Mouse (Mus musculus): ENCODE results near the gene 4930426L09Rik. TPM values are rescaled to one million over a fixed set of nuclear protein-coding genes. Genes with fewer than 3 reads are reported as not detected.

Gene 4930426L09Rik
- total and polyA plus RNA-seq, 3 experiments = 0.18 TPM; not detected in 2

- Histone ChIP-seq H3K79me2 (replicated peaks; ENCODE audit: control insufficient read depth, insufficient read depth, low read length) (no peaks in the 10 kb centered on the region), H3K27me3 (ENCODE audit: control insufficient read depth, insufficient read depth, low read length) (no peaks in the 10 kb centered on the region), H3K4me1 (ENCODE audit: control insufficient read depth, insufficient read depth, low read length) (peaks cover 6% of the 10 kb centered on the region), H3K9ac (ENCODE audit: low read depth, low read length) (no peak overlapping the region), H3K36me3 (ENCODE audit: control insufficient read depth, insufficient read depth, low read length) (no peaks in the 10 kb centered on the region), H3K27ac (no peak overlapping the region), H3K4me3 (no peak overlapping the region)
- intact Hi-C loops (cut with DNase I) = no loop called here
- WGBS = 64% methylated on average over 4 of the region's 4 CpGs
- DNase-seq = no peak
- no peak for TF ChIP-seq EP300 (IDR thresholded peaks at IDR 0.05; ENCODE audit: insufficient read depth, low read depth, low read length)
- TF ChIP-seq CTCF (IDR thresholded peaks at IDR 0.05) = no peak
- no peak for TF ChIP-seq POLR2A (IDR thresholded peaks at IDR 0.05; ENCODE audit: insufficient read depth, low read depth, low read length)
Measured at GRCm38 (mm10) chr2:18974882-18975645, 23.1 kb upstream of the 4930426L09Rik start.

DNA sequence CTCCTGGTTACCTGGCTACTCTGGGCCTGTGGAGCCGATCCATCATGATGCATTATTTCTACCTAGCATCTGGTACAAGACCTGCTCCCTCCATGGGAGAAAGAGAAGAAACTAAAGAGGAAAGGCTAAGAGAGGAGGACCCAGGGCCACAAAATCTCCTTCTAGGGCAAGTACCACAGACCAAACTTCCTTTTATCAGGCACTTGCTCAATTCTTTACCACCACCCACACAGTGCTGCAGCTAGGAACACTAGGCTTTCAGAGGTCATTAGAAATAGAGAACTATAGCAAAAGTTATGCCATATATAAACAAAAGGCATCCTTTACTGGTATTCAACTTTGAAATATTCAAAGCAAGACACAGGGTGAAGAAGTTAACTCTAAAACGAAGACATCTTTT, 22.0 kb upstream of the 4930426L09Rik start:
- H3K4me3 ChIP-seq = no peak overlapping the region
- H3K27ac ChIP-seq = no peak overlapping the region
- H3K4me1 ChIP-seq (ENCODE audit: control insufficient read depth, insufficient read depth, low read length) = peaks cover 6% of the 10 kb centered on the region
- TF ChIP-seq CTCF (IDR thresholded peaks at IDR 0.05) = no peak
- no peaks in the 10 kb centered on the region for H3K27me3 ChIP-seq (ENCODE audit: control insufficient read depth, insufficient read depth, low read length)
- H3K9ac ChIP-seq (ENCODE audit: low read depth, low read length) = no peak overlapping the region
- no peak for DNase-seq
- no peaks in the 10 kb centered on the region for H3K36me3 ChIP-seq (ENCODE audit: control insufficient read depth, insufficient read depth, low read length)
- intact Hi-C loops (cut with DNase I) = no loop called here
- 84% methylated on average over 2 of the region's 2 CpGs for WGBS
- peaks cover 2% of the 10 kb centered on the region; the same call in 1 of the 2 replicates for H3K79me2 ChIP-seq (replicated peaks; ENCODE audit: control insufficient read depth, insufficient read depth, low read length)

GRCm38 (mm10) chr2:18977201-18977805, 20.8 kb upstream of the 4930426L09Rik start:
- peaks cover 4% of the 10 kb centered on the region; the same call in 1 of the 2 replicates for H3K79me2 ChIP-seq (replicated peaks; ENCODE audit: control insufficient read depth, insufficient read depth, low read length)
- H3K36me3 ChIP-seq (ENCODE audit: control insufficient read depth, insufficient read depth, low read length) = no peaks in the 10 kb centered on the region
- H3K4me3 ChIP-seq = no peak overlapping the region
- no peak overlapping the region for H3K27ac ChIP-seq
- no peak overlapping the region for H3K9ac ChIP-seq (ENCODE audit: low read depth, low read length)
- 52% methylated on average over 10 of the region's 10 CpGs for WGBS
- no peak for TF ChIP-seq POLR2A (IDR thresholded peaks at IDR 0.05; ENCODE audit: insufficient read depth, low read depth, low read length)
- TF ChIP-seq EP300 (IDR thresholded peaks at IDR 0.05; ENCODE audit: insufficient read depth, low read depth, low read length) = no peak
- no peak for TF ChIP-seq CTCF (IDR thresholded peaks at IDR 0.05)
- intact Hi-C loops (cut with DNase I) = no loop called here
- H3K4me1 ChIP-seq (ENCODE audit: control insufficient read depth, insufficient read depth, low read length) = peaks cover 6% of the 10 kb centered on the region
- DNase-seq = no peak
- H3K27me3 ChIP-seq (ENCODE audit: control insufficient read depth, insufficient read depth, low read length) = no peaks in the 10 kb centered on the region

DNA sequence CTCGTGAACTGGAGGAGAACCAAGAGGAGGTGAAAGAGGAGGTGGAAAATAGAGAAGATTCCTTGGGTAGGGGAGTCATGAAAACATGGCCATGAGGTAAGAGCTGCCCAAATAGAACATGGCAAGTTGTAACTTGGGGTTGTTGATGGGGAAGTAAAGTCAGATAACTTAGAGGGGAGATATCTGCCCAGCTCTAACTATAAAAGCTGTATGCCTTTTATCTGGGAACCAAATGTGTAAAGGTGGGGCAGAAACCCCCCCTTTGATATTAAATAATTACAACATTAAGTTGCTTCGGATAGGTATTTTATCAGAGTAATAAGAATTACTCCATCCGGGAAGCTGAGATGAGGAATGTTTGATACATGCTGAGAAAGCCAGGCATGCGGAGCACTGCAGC, 19.1 kb upstream of the 4930426L09Rik start:
- Histone ChIP-seq H3K36me3 (ENCODE audit: control insufficient read depth, insufficient read depth, low read length) (no peaks in the 10 kb centered on the region), H3K27me3 (ENCODE audit: control insufficient read depth, insufficient read depth, low read length) (no peaks in the 10 kb centered on the region), H3K9ac (ENCODE audit: low read depth, low read length) (no peak overlapping the region), H3K27ac (no peak overlapping the region), H3K4me3 (no peak overlapping the region), H3K4me1 (ENCODE audit: control insufficient read depth, insufficient read depth, low read length) (peaks cover 7% of the 10 kb centered on the region), H3K79me2 (replicated peaks; ENCODE audit: control insufficient read depth, insufficient read depth, low read length) (peaks cover 6% of the 10 kb centered on the region; the same call in 1 of the 2 replicates)
- TF ChIP-seq EP300 (IDR thresholded peaks at IDR 0.05; ENCODE audit: insufficient read depth, low read depth, low read length) (no peak), POLR2A (IDR thresholded peaks at IDR 0.05; ENCODE audit: insufficient read depth, low read depth, low read length) (no peak), CTCF (IDR thresholded peaks at IDR 0.05) (no peak)
- no peak for DNase-seq
- intact Hi-C loops (cut with DNase I) = no loop called here
- 83% methylated on average over 4 of the region's 4 CpGs for WGBS

- no peak for DNase-seq
- Histone ChIP-seq H3K79me2 (replicated peaks; ENCODE audit: control insufficient read depth, insufficient read depth, low read length) (peaks cover 6% of the 10 kb centered on the region; the same call in 1 of the 2 replicates), H3K9ac (ENCODE audit: low read depth, low read length) (no peak overlapping the region), H3K4me3 (no peak overlapping the region), H3K36me3 (ENCODE audit: control insufficient read depth, insufficient read depth, low read length) (no peaks in the 10 kb centered on the region), H3K27ac (no peak overlapping the region), H3K4me1 (ENCODE audit: control insufficient read depth, insufficient read depth, low read length) (peaks cover 7% of the 10 kb centered on the region), H3K27me3 (ENCODE audit: control insufficient read depth, insufficient read depth, low read length) (no peaks in the 10 kb centered on the region)
- WGBS = 82% methylated on average over 7 of the region's 7 CpGs
- TF ChIP-seq EP300 (IDR thresholded peaks at IDR 0.05; ENCODE audit: insufficient read depth, low read depth, low read length) (no peak), POLR2A (IDR thresholded peaks at IDR 0.05; ENCODE audit: insufficient read depth, low read depth, low read length) (no peak), CTCF (IDR thresholded peaks at IDR 0.05) (no peak)
- intact Hi-C loops (cut with DNase I) = no loop called here
Measured at GRCm38 (mm10) chr2:18979675-18980074, 18.5 kb upstream of the 4930426L09Rik start.

DNA sequence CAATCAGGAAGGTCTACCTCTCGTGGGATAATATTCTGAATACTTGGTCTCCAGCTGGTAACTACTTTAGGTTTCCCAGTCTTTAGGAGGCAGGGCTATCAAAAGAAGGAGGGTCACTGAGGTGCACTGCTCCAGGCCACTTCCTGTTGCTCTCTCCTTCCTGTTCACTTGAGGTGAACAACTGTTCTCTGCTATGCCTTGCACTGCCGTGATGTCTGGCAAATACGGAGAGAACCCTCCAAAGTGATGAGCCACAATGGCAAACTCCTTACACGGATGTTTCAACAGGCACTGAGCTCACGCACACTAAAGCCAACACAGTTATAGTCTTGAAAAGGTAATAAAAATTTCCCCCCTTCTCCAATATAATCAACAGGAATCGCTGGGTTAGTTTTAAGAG, 15.6 kb upstream of the 4930426L09Rik start:
- peaks cover 6% of the 10 kb centered on the region; the same call in 1 of the 2 replicates for H3K79me2 ChIP-seq (replicated peaks; ENCODE audit: control insufficient read depth, insufficient read depth, low read length)
- DNase-seq = no peak
- no peak overlapping the region for H3K9ac ChIP-seq (ENCODE audit: low read depth, low read length)
- no peaks in the 10 kb centered on the region for H3K27me3 ChIP-seq (ENCODE audit: control insufficient read depth, insufficient read depth, low read length)
- peaks cover 3% of the 10 kb centered on the region for H3K4me1 ChIP-seq (ENCODE audit: control insufficient read depth, insufficient read depth, low read length)
- no peaks in the 10 kb centered on the region for H3K36me3 ChIP-seq (ENCODE audit: control insufficient read depth, insufficient read depth, low read length)
- H3K4me3 ChIP-seq = no peak overlapping the region
- 63% methylated on average over 6 of the region's 6 CpGs for WGBS
- no peak overlapping the region for H3K27ac ChIP-seq
- intact Hi-C loops (cut with DNase I) = no loop called here
- TF ChIP-seq CTCF (IDR thresholded peaks at IDR 0.05) (no peak), POLR2A (IDR thresholded peaks at IDR 0.05; ENCODE audit: insufficient read depth, low read depth, low read length) (no peak), EP300 (IDR thresholded peaks at IDR 0.05; ENCODE audit: insufficient read depth, low read depth, low read length) (no peak)

All from heart, adult 2 months (tissue).